Mouse (Mus musculus): Measurements from ENCODE around the gene Abcb6.

DNA sequence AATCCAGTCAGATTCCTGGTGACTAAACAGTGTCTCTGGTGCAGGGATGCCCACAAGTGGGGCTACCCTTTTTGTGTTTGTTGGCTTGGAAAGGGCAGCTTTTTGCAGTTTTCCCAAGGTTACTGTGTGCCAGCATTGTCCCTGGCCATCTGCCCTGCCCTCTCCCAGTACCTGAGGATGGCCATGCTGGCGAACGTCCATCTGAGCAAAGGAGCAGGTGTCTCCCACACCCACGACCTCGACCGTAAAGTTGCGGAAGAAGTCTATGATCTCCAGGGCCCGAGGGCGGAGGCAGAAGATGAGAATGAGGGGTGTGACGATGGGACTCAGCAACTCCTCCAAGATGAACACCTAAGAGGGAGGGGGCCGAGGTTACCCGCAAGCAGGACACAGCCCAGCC, 5.3 kb upstream of the Abcb6 start:
- no peak for TF ChIP-seq CTCF (conservative IDR thresholded peaks at IDR 0.05 in 1 of 2, IDR thresholded peaks at IDR 0.05 in 1 of 2; ENCODE audit: low read depth in 2 of 2, low read length in 2 of 2)
- no peak for TF ChIP-seq EP300 (IDR thresholded peaks at IDR 0.05; ENCODE audit: low read length)
- no peak for TF ChIP-seq POLR2A (IDR thresholded peaks at IDR 0.05; ENCODE audit: low read depth, low read length)
- no peak for TF ChIP-seq KAT2A (IDR thresholded peaks at IDR 0.05; ENCODE audit: insufficient replicate concordance, low read length)
- no peak for TF ChIP-seq SIN3A (IDR thresholded peaks at IDR 0.05; ENCODE audit: low read length)
- no peak for TF ChIP-seq CHD1 (IDR thresholded peaks at IDR 0.05; ENCODE audit: low read depth, low read length)
- TF ChIP-seq NELFE (IDR thresholded peaks at IDR 0.05; ENCODE audit: low read depth, low read length): no peak
- TF ChIP-seq RAD21 (IDR thresholded peaks at IDR 0.05; ENCODE audit: low read depth, low read length): no peak
- TF ChIP-seq IRF4 (IDR thresholded peaks at IDR 0.05; ENCODE audit: low read depth, low read length): no peak
- no peak for TF ChIP-seq ZMIZ1 (IDR thresholded peaks at IDR 0.05; ENCODE audit: low read depth, low read length)
- TF ChIP-seq MAFK (IDR thresholded peaks at IDR 0.05; ENCODE audit: insufficient replicate concordance, low read length): no peak
- TF ChIP-seq POLR2AphosphoS2 (IDR thresholded peaks at IDR 0.05; ENCODE audit: low read depth, low read length): no peak
- TF ChIP-seq E2F4 (IDR thresholded peaks at IDR 0.05; ENCODE audit: insufficient replicate concordance, low read depth, low read length): no peak
- TF ChIP-seq USF2 (conservative IDR thresholded peaks at IDR 0.05; ENCODE audit: low read depth, low read length): no peak
